Mouse (Mus musculus) thymus, postnatal 25 days (tissue): ENCODE measurements around the gene Abhd8.
A peak's percentile ranks its signal among the peaks of the same experiment; 100 is the strongest.

Experiments used
- DNase-seq: peaks from one replicate; pipeline ENCODE4 v3.0.0; 2022

The Abhd8 gene

GRCm38 (mm10) chr8:71477196-71477845 lies 13.9 kb upstream of the Abhd8 start:
- DNase-seq: peak; percentile 40

- peak; percentile 86 for DNase-seq
Measured at GRCm38 (mm10) chr8:71476099-71476940, 12.9 kb upstream of the Abhd8 start.

GRCm38 (mm10) chr8:71475702-71476075 lies 12.2 kb upstream of the Abhd8 start:
- DNase-seq: no peak

GRCm38 (mm10) chr8:71474785-71475701 lies 11.6 kb upstream of the Abhd8 start:
- no peak for DNase-seq

GRCm38 (mm10) chr8:71474344-71474743 lies 10.9 kb upstream of the Abhd8 start:
- no peak for DNase-seq

- DNase-seq: no peak
Measured at GRCm38 (mm10) chr8:71472601-71473386, 9.3 kb upstream of the Abhd8 start.

GRCm38 (mm10) chr8:71471861-71472260 lies 8.4 kb upstream of the Abhd8 start:
- no peak for DNase-seq

- DNase-seq: no peak
Measured at GRCm38 (mm10) chr8:71470913-71471255, 7.4 kb upstream of the Abhd8 start.

GRCm38 (mm10) chr8:71470146-71470912 lies 6.9 kb upstream of the Abhd8 start:
- DNase-seq: no peak

GRCm38 (mm10) chr8:71469411-71469810 lies 6.0 kb upstream of the Abhd8 start:
- peak; percentile 63 for DNase-seq

- DNase-seq: peak; percentile 96
Measured at GRCm38 (mm10) chr8:71468916-71469315, 5.5 kb upstream of the Abhd8 start, which contains the start of gene Dda1. Gene Dda1, plus strand, starts transcription at chr8:71469199.

GRCm38 (mm10) chr8:71468001-71468400 lies 4.5 kb upstream of the Abhd8 start:
- DNase-seq: no peak

- DNase-seq: no peak
Measured at GRCm38 (mm10) chr8:71467201-71467600, 3.7 kb upstream of the Abhd8 start.

- no peak for DNase-seq
Measured at GRCm38 (mm10) chr8:71466198-71466597, 2.7 kb upstream of the Abhd8 start.

- DNase-seq: no peak
Measured at GRCm38 (mm10) chr8:71465733-71466132, 2.3 kb upstream of the Abhd8 start.

GRCm38 (mm10) chr8:71464513-71465500 lies 1.4 kb upstream of the Abhd8 start, which contains the start of gene Mrpl34:
Gene Mrpl34, plus strand, starts transcription at chr8:71464959.
- DNase-seq: peak; percentile 99

- peak; percentile 87 for DNase-seq
Measured at GRCm38 (mm10) chr8:71462786-71463185, 669 bp downstream of the Abhd8 start.

GRCm38 (mm10) chr8:71462191-71462590 lies 1.3 kb downstream of the Abhd8 start:
- no peak for DNase-seq

- DNase-seq: no peak
Measured at GRCm38 (mm10) chr8:71461152-71461840, 2.2 kb downstream of the Abhd8 start.

- DNase-seq: no peak
Measured at GRCm38 (mm10) chr8:71460716-71461115, 2.7 kb downstream of the Abhd8 start.
